Mouse (Mus musculus) kidney, embryonic 16.5 days (tissue): ENCODE measurements at regions not wholly inside any gene's neighbourhood (a gene's known extent, or its start where the extent isn't known, plus 50 kb on each side); places are given as distances from the start of the nearest gene placed in this dataset.
A peak's percentile ranks its signal among the peaks of the same experiment; 100 is the strongest.
"Not testable (repeated sequence)": the region's sequence is repeated elsewhere in the genome, so short reads cannot be mapped to it uniquely, and the experiment has no call there.

Source experiments
- ATAC-seq: fragments of 200-750 bp; cut with Nextera tagmentation; 2 replicates; pipeline ENCODE4 v1.8.0; 2017; ENCODE audit warnings: moderate TSS enrichment; ENCODE audit not compliant: low FRiP score, low TSS enrichment
- H3K27ac ChIP-seq: fragments of 300-500 bp; sonication (generic); 2 replicates; pipeline ENCODE4 v1.5.1; 2014; ENCODE audit warnings: low read length
- H3K27me3 ChIP-seq: fragments of 300-500 bp; sonication (generic); 2 replicates; pipeline ENCODE4 v1.6.1; 2014; ENCODE audit warnings: low read length, control low read depth, mixed read lengths; ENCODE audit not compliant: insufficient read depth
- H3K36me3 ChIP-seq: fragments of 300-500 bp; sonication (generic); 2 replicates; pipeline ENCODE4 v1.6.1; 2014; ENCODE audit warnings: low read length, control low read depth, mixed read lengths; ENCODE audit not compliant: insufficient read depth
- H3K4me1 ChIP-seq: fragments of 300-500 bp; sonication (generic); 2 replicates; pipeline ENCODE4 v1.6.1; 2014; ENCODE audit warnings: low read length, control low read depth, mixed read lengths; ENCODE audit not compliant: insufficient read depth
- H3K4me2 ChIP-seq: fragments of 300-500 bp; sonication (generic); replicated peaks from 2 replicates; pipeline ENCODE4 v1.6.1; 2014; ENCODE audit warnings: low read depth, low read length
- H3K4me3 ChIP-seq: fragments of 300-500 bp; sonication (generic); 2 replicates; pipeline ENCODE4 v1.5.1; 2014; ENCODE audit warnings: mild to moderate bottlenecking, low read length
- H3K9ac ChIP-seq: fragments of 300-500 bp; sonication (generic); replicated peaks from 2 replicates; pipeline ENCODE4 v1.6.1; 2014; ENCODE audit warnings: low read length
- H3K9me3 ChIP-seq: fragments of 300-500 bp; sonication (generic); 2 replicates; pipeline ENCODE4 v1.6.1; 2016; ENCODE audit warnings: low read length, control low read depth
- WGBS: fragments of 180-500 bp; shearing (Covaris S2); extraction: QIAGEN DNeasy Blood & Tissue Kit; methylation state at CpG from one replicate; pipeline ENCODE4 v1.1.7; 2014; 5-methylcytosine and 5-hydroxymethylcytosine counted together

DNA sequence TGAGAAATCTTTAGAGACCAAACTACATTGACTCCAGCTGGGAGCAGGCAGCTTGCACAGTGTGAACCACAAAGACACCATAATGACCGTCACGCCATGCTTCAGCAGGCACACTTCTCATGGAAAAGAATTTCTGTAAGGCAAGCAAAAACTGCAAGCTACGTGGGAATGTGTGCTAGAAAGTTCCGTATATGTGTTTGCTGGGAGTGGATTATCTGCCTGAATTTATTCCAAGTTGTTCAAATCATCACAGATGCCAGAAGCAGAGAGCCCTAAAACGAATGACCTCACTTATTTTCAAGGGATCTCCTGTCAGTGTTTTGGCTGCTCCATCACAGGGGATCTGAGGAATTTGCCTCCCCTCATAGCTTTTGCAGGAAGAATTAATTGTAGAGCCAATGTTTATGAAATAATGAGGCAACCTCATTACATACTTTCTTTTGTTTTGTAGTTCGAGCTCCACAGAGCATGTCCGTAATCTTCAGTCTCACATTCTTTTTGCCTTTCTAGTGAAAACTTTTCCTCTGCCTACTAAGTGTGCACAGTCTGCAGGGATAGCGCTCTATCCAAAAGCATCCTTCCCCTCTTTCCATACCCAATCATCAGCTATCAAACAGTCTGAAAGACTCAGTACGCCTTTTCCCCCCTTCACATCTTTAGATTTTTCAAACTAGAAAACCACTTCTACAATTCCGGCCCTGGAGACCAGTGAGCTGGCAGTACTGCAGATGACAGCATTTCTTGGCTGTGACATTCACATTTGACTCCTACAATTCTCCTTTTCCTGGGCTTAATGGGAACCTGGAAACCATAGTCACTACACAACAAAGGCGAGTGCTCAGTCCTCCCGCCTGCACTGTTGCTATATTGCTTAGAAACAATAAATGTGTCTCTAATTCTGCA, 898.0 kb downstream of the Ttll7 start:
- ATAC-seq: peak; percentile 31; the same call in 1 of the 2 replicates
- Histone ChIP-seq H3K27me3 (no peaks in the 10 kb centered on the region), H3K27ac (no peak overlapping the region; the same call in 1 of the 2 replicates), H3K36me3 (no peaks in the 10 kb centered on the region), H3K9ac (no peak overlapping the region), H3K4me1 (no peaks in the 10 kb centered on the region), H3K4me3 (no peak overlapping the region), H3K9me3 (no peaks in the 10 kb centered on the region), H3K4me2 (no peak overlapping the region)
- WGBS: 59% methylated on average over 12 of the region's 12 CpGs

DNA sequence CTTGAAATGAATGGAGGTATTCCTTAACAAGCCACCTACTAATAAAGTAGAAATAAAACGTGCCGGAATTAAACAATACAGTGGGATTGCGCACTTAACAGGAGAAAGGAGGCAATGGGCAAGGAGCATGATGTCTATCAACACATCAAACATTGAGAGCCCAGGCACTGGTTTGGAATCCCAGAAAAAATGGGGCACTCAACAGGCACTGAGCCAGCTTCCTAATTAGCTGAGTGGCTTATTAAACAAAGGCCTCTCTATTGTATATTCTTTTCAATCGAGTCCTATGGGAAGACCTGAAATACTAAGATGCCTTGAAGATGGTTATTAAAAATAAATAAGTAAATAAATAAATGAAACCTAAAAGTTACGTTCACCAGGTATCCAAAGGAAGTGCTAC, 897.3 kb downstream of the Ttll7 start:
- H3K4me3 ChIP-seq: no peak overlapping the region

DNA sequence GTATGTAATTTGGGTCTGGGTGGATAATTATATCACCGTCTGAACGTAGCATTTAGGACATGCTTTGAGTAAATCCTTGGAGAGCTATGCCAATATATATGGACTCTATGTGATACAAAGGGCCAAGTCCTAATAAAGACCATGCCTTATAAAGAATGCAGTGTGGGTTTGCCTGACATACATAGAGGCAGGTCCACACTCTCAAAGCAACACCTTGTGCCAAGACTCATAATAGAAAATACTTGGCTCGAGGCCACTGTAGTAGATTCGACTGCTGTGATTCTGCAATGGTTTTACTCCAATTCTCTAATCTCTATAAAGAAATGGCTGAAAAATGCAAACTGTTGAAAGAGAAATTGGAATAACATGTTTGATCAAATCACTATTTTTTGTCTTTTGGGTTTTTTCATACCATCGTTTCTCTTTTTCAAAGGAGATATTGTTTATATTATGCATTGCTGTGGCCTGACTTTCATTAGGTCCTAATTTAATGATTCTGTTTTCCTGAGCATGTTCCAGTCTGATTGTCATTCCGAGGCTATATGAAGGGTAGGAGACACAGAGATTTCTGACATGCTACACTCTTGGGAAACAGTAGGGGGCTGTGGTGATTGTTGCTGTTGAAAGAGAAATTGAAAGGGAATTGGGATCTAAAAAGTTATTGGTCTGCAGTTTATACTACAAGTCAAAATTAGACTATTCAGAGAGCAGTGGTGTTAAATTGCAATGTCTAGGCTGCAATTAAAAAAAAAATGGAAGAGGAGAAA, 884.7 kb downstream of the Ttll7 start:
- ATAC-seq: no peak
- WGBS: 82% methylated on average over 6 of the region's 6 CpGs
- no peak overlapping the region for H3K9ac ChIP-seq

More for the DNA sequence above, 897.3 kb downstream of the Ttll7 start:
- no peak overlapping the region for H3K9ac ChIP-seq
- no peak overlapping the region for H3K4me2 ChIP-seq
- no peaks in the 10 kb centered on the region for H3K9me3 ChIP-seq
- H3K27ac ChIP-seq: no peak overlapping the region
- H3K36me3 ChIP-seq: no peaks in the 10 kb centered on the region
- no peak for ATAC-seq
- WGBS: 89% methylated on average over 5 of the region's 5 CpGs
- no peaks in the 10 kb centered on the region for H3K4me1 ChIP-seq
- H3K27me3 ChIP-seq: no peaks in the 10 kb centered on the region

DNA sequence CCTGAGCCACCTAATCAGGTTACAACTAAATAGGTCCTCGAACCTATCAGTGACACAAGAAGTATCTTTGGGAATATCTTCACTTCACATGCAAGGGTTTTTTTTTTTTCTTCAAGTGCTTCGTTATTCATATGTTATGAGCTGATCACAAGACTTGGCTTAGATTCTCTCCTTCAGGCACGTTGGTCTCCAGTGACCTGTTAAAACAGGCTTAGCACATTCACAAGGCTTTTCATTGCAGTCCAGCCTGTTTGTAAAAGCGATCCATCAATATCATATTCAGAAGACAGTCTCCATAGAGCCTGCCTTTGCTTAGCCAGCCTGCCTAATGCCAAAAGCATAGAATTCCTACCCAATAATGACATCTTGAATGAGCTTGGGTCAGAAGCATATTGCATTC, 864.2 kb downstream of the Ttll7 start:
- no peak for ATAC-seq
- H3K4me2 ChIP-seq: no peak overlapping the region
- H3K4me3 ChIP-seq: no peak overlapping the region
- no peaks in the 10 kb centered on the region for H3K9me3 ChIP-seq
- no peak overlapping the region for H3K9ac ChIP-seq
- no peaks in the 10 kb centered on the region for H3K36me3 ChIP-seq
- 75% methylated on average over 4 of the region's 4 CpGs for WGBS
- no peak overlapping the region for H3K27ac ChIP-seq
- no peaks in the 10 kb centered on the region for H3K4me1 ChIP-seq
- H3K27me3 ChIP-seq: no peaks in the 10 kb centered on the region

More for the DNA sequence above, 884.7 kb downstream of the Ttll7 start:
- Histone ChIP-seq H3K9me3 (no peaks in the 10 kb centered on the region), H3K4me1 (no peaks in the 10 kb centered on the region), H3K4me3 (no peak overlapping the region), H3K27me3 (no peaks in the 10 kb centered on the region), H3K36me3 (no peaks in the 10 kb centered on the region), H3K4me2 (no peak overlapping the region), H3K27ac (no peak overlapping the region)

DNA sequence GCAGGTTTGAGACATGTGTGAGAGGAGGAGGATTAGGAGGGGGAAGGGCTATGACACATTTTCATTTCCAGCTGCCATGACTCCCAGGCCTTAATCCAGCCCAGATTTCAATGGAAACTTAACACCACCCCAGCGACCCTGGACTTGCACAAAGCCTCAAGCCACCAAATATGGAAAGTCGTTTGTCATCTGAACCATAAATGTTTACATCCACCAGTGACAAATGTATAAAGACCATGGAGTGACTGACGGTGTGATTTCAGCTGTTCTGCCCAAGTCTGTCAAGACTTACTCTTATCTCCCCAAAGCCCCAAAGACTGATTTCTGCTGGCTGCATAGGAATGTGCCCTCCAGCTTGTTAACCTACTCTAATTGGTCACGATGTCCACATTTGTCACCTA, 855.2 kb downstream of the Ttll7 start:
- H3K36me3 ChIP-seq: no peaks in the 10 kb centered on the region
- ATAC-seq: peak; percentile 63; the same call in 1 of the 2 replicates
- no peaks in the 10 kb centered on the region for H3K9me3 ChIP-seq
- no peaks in the 10 kb centered on the region for H3K27me3 ChIP-seq
- WGBS: 35% methylated on average over 4 of the region's 4 CpGs
- H3K9ac ChIP-seq: no peak overlapping the region
- H3K4me3 ChIP-seq: no peak overlapping the region
- H3K4me1 ChIP-seq: peaks cover 5% of the 10 kb centered on the region; the same call in 1 of the 2 replicates
- H3K27ac ChIP-seq: no peak overlapping the region
- no peak overlapping the region for H3K4me2 ChIP-seq

DNA sequence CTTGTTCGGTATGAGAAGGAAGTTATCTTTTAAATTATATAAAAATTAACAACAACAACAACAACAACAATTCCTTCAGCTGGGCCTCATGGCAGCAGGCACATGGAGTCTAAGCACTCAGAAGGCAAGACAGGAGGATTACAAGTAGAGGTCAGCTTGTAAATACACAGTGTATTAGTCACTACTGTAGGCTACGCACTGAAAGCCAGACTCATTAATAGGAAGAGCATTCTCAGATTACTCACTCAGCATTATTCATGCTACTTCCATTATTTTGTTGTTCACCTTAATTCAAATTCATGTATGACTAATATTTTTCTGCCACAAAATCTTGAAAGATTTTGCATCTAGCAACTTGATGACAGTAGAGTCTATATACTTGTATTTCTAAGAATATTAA, 831.6 kb downstream of the Ttll7 start:
- 86% methylated on average over 2 of the region's 2 CpGs for WGBS
- no peak overlapping the region for H3K4me3 ChIP-seq
- no peaks in the 10 kb centered on the region for H3K27me3 ChIP-seq
- H3K9ac ChIP-seq: no peak overlapping the region
- no peak overlapping the region for H3K27ac ChIP-seq
- H3K4me1 ChIP-seq: no peaks in the 10 kb centered on the region
- H3K36me3 ChIP-seq: no peaks in the 10 kb centered on the region
- H3K9me3 ChIP-seq: no peaks in the 10 kb centered on the region
- no peak for ATAC-seq
- H3K4me2 ChIP-seq: no peak overlapping the region

DNA sequence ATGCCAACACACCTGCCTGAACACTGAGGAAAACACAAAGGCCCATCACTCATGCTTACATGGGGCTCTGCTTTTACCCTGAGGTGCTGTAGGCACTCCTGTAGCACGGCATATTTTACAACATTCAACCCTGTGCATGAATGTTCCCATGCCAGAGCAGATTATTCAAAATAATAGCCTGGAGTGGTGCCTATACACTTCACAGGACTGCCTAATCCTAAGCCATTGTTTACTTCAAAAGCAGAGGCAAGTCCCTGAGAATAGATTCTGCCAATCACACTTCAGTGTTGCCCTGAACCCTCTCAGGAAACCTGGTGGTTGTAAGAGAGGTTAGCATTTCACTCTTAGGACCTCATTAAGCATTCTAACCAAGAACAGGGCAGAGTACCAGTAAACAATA, 828.1 kb downstream of the Ttll7 start:
- no peak overlapping the region for H3K27ac ChIP-seq
- H3K27me3 ChIP-seq: no peaks in the 10 kb centered on the region
- no peaks in the 10 kb centered on the region for H3K4me1 ChIP-seq
- H3K36me3 ChIP-seq: no peaks in the 10 kb centered on the region
- no peak overlapping the region for H3K4me2 ChIP-seq
- H3K9ac ChIP-seq: no peak overlapping the region
- ATAC-seq: no peak
- H3K4me3 ChIP-seq: no peak overlapping the region
- 80% methylated on average over 1 of the region's 1 CpGs for WGBS
- no peaks in the 10 kb centered on the region for H3K9me3 ChIP-seq

DNA sequence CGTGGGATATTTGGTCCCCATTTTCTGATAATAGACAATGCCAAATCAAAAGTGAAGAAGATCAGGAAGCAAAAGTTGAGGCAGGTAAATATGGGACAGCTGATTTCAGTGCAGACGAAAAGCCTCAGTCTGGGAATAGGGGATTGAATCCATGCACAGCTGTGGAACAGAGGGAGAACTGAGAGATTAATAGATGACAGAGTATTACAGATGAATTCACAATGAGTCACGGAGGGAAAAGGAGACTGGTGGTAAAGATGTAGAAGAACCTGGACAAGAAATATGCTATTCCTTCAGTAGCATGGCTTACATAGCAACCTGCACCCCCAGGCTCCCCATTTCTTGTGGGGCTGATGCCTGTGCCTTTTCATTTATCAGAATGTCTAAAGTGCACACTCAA, 810.4 kb downstream of the Ttll7 start:
- no peaks in the 10 kb centered on the region for H3K27me3 ChIP-seq
- no peaks in the 10 kb centered on the region for H3K9me3 ChIP-seq
- H3K4me3 ChIP-seq: no peak overlapping the region
- 77% methylated on average over 3 of the region's 3 CpGs for WGBS
- H3K27ac ChIP-seq: no peak overlapping the region
- no peak overlapping the region for H3K4me2 ChIP-seq
- no peak for ATAC-seq
- no peak overlapping the region for H3K9ac ChIP-seq
- H3K4me1 ChIP-seq: no peaks in the 10 kb centered on the region
- no peaks in the 10 kb centered on the region for H3K36me3 ChIP-seq

DNA sequence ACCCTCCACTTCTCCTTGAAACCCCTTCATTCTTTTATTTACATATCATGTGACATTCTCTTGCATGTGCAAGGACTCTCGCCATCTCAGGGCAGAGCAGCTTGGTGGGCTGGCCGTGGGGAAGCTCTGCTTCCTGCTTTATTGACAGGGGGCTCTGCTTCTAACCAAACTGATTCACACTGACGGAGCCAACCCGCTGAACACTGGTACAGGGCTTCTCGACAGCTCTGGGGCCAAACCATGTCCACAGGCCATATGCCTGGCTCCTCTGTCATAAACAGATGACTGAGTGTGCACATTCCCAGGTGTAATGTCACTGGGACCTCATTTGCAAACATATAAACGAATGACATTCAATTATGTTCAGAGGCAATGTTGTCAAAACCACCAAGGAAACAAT, 800.7 kb downstream of the Ttll7 start:
- no peak for ATAC-seq
- WGBS: 66% methylated on average over 6 of the region's 6 CpGs
- no peak overlapping the region for H3K27ac ChIP-seq

DNA sequence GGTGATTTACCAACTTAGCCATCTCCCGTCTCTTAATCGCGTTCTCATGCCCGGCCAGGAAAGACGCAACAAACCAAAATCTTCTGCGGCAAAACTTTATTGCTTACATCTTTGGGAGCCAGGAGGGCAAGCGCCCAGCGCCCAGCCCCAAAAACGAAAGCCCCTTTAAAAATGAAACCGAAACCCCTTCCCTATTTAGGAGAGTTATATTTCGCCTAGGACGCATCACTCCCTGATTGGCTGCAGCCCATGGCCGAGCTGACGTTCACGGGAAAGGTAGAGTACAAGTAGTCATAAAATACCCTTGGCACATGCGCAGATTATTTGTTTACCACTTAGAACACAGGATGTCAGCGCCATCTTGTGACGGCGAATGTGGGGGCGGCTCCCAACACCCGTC, 783.3 kb downstream of the Ttll7 start:
- not testable (repeated sequence) for ATAC-seq, H3K4me2 ChIP-seq, H3K9me3 ChIP-seq, H3K4me1 ChIP-seq, H3K4me3 ChIP-seq, H3K27ac ChIP-seq, H3K36me3 ChIP-seq, H3K27me3 ChIP-seq, H3K9ac ChIP-seq
- WGBS: 96% methylated on average over 17 of the region's 21 CpGs

More for the DNA sequence above, 800.7 kb downstream of the Ttll7 start:
- Histone ChIP-seq H3K4me1 (no peaks in the 10 kb centered on the region), H3K27me3 (no peaks in the 10 kb centered on the region), H3K36me3 (no peaks in the 10 kb centered on the region), H3K4me3 (no peak overlapping the region), H3K4me2 (no peak overlapping the region), H3K9me3 (no peaks in the 10 kb centered on the region), H3K9ac (no peak overlapping the region)
